Mouse (Mus musculus): ENCODE data around the gene Myo15. TPM values are rescaled to one million over a fixed set of nuclear protein-coding genes. Genes with fewer than 3 reads are reported as not detected.
A peak's percentile ranks its signal among the peaks of the same experiment; 100 is the strongest.
"Not testable (repeated sequence)": the region's sequence is repeated elsewhere in the genome, so short reads cannot be mapped to it uniquely, and the experiment has no call there.

Gene Myo15
- 0.23 and 0.26 TPM in 2 replicates for polyA plus RNA-seq (2015; fragmentation: Nextera tagmentation; extraction: Ambion mirVana)

DNA sequence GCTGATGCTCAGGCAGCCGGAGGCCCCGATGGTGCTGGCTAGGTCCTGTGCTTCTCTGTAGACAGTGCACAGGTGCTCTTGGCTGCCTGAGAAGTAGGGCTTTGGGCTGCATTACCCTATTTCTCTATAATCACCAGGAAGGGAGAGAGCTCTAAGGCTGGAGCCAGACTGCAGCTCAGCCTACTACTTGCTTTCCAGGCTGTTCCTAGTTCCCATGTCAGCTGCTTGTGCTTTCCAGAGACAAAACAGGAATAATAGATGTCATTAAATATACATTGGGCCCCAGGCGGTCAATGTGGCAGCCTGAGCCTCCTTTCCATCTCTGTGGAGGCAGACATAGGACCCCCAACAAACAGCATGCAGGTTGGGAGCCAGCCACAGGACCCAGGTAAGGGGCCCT, at the start of gene Myo15:
Myo15 (plus strand) TSS at position 301 of the 400 bp plus-strand sequence.
- no peak for ATAC-seq (replicated peaks; ENCODE audit: low FRiP score)
- H3K4me2 ChIP-seq: no peak within 1 kb of the TSS
- H3K36me3 ChIP-seq: peaks cover 65% of the 10 kb centered on the region
- H3K9ac ChIP-seq: no peak within 1 kb of the TSS
- no peaks in the 10 kb centered on the region for H3K4me1 ChIP-seq
- no peaks in the 10 kb centered on the region for H3K9me3 ChIP-seq (replicated peaks)
- H3K27me3 ChIP-seq: no peaks in the 10 kb centered on the region
- no peak within 1 kb of the TSS for H3K4me3 ChIP-seq (replicated peaks)
- 91% methylated on average over 3 of the region's 3 CpGs for WGBS
- no peak within 1 kb of the TSS for H3K27ac ChIP-seq

DNA sequence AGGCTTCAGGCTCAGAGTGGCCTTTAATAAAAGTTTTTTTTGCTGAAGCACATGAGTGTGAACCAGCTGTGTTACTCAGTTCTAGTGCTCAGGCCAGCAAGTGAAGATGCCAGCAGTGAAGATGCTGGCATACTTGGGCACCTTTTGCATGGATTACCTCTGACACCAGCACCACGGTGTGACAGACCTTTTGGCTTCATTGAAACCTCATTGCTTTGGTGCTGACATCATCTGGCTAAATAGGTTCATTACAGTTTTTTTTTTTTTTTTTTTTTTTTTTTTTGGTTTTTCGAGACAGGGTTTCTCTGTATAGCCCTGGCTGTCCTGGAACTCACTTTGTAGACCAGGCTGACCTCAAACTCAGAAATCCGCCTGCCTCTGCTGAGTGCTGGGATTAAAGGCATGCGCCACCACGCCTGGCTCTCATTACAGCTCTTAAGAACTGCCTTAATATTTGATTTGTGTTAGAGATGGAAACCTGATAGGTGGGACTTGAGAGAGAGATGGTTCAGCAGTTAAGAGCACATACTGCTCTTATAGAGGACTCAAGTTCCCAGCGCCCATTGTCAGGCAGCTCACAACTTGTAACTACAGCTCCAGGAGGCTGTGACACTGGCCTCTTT, 47.0 kb upstream of the Myo15 start:
- no peak for ATAC-seq (replicated peaks; ENCODE audit: low FRiP score)
- H3K36me3 ChIP-seq: peaks cover 16% of the 10 kb centered on the region

DNA sequence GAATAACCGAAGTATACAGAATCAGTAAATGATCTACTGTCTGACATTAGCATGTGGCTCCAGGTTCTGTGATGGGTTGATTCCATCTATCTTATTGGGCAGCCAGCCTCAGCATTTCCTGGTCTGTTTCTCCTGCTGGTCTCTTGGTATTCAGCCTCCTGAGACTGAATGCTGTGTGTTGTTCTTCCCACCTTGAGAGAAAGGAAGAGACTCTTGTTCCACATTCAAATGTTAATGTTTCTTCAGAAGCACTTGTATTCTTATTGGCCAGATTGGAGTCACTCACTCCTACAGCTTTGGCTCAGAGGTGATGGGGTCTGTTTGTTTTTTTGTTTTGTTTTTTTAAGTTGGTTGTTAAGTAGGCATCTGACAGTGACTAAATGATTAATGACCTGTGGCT, 46.1 kb upstream of the Myo15 start:
- no peak overlapping the region for H3K9ac ChIP-seq
- H3K4me2 ChIP-seq: no peak overlapping the region
- WGBS: 55% methylated on average over 1 of the region's 1 CpGs
- H3K4me1 ChIP-seq: peaks cover 18% of the 10 kb centered on the region
- H3K27ac ChIP-seq: no peak overlapping the region
- ATAC-seq (replicated peaks; ENCODE audit: low FRiP score): no peak
- H3K27me3 ChIP-seq: no peaks in the 10 kb centered on the region
- H3K36me3 ChIP-seq: peaks cover 24% of the 10 kb centered on the region
- no peaks in the 10 kb centered on the region for H3K9me3 ChIP-seq (replicated peaks)
- no peak overlapping the region for H3K4me3 ChIP-seq (replicated peaks)

More for the DNA sequence above, 47.0 kb upstream of the Myo15 start:
- no peak overlapping the region for H3K9ac ChIP-seq
- H3K4me2 ChIP-seq: no peak overlapping the region
- H3K4me3 ChIP-seq (replicated peaks): no peak overlapping the region
- H3K27me3 ChIP-seq: no peaks in the 10 kb centered on the region
- H3K9me3 ChIP-seq (replicated peaks): no peaks in the 10 kb centered on the region
- peaks cover 18% of the 10 kb centered on the region for H3K4me1 ChIP-seq
- 62% methylated on average over 6 of the region's 6 CpGs for WGBS
- H3K27ac ChIP-seq: no peak overlapping the region

DNA sequence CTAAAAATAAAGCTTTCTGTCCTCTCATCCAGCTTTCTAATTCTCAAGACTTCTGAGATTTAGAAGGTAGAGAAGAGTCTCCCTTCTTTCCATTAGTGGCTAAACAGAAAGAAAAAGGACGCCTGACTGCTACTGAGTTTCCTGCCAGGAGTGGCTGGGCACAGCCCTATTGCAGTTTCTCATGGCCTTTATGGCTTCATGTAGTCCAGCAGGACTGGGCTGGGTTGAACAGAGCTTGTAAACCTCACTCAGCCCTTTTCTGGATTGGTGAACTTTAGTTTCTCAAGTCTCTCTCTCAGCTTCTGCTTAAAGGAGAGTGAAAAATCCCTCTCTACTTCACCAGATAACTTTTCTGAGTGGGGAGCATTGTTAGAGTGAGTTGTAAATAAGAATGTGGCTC, 42.7 kb upstream of the Myo15 start:
- ATAC-seq (replicated peaks; ENCODE audit: low FRiP score): no peak
- Histone ChIP-seq H3K9me3 (replicated peaks) (no peaks in the 10 kb centered on the region), H3K4me2 (no peak overlapping the region), H3K36me3 (peaks cover 50% of the 10 kb centered on the region), H3K9ac (no peak overlapping the region), H3K4me3 (replicated peaks) (no peak overlapping the region), H3K27me3 (no peaks in the 10 kb centered on the region), H3K4me1 (0 out of 2 replicates have a peak, but pooled peaks cover 2% of the 10 kb centered on the region), H3K27ac (no peak overlapping the region)
- 71% methylated on average over 1 of the region's 1 CpGs for WGBS

DNA sequence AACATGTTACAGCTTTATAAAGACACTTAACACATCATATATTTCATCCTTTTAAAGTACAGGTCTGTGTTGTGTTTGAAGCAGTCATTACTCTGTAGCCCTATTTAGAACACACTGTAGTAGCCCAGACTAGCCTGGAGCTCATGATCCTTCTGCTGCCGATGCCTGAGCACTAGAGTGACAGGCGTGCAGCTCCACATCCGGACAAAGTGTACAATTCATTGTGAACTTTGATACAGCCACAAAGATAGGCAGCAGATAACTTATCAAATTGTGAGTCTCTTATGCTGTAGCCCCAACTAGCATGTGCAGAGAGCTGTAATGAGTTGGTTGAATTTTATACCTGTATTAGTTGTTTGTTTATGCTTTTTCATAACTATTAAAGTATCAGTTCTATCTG, 41.5 kb upstream of the Myo15 start:
- Histone ChIP-seq H3K9me3 (replicated peaks) (no peaks in the 10 kb centered on the region), H3K36me3 (peaks cover 62% of the 10 kb centered on the region), H3K9ac (no peak overlapping the region), H3K4me2 (no peak overlapping the region), H3K4me3 (replicated peaks) (no peak overlapping the region), H3K4me1 (no peaks in the 10 kb centered on the region), H3K27ac (no peak overlapping the region), H3K27me3 (no peaks in the 10 kb centered on the region)
- 95% methylated on average over 3 of the region's 3 CpGs for WGBS
- ATAC-seq (replicated peaks; ENCODE audit: low FRiP score): no peak

DNA sequence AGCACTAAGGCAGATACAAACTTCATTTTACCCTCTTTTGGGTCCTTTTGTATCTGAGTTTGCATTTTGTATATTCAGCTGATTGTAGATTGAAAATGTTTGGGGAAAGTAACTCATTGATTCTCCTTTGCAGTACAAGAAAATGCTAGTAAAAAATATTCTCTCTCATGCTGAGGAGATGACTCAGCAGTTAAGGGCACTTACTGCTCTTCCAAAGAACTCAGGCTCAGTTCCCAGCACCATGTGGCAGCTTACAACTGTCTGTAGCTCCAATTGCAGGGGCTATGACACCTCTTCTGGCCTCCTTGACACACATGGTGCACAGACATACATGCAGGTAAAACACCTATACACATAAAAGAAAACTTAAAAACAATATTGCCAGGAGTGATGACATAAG, 35.6 kb upstream of the Myo15 start:
- no peaks in the 10 kb centered on the region for H3K9me3 ChIP-seq (replicated peaks)
- ATAC-seq (replicated peaks; ENCODE audit: low FRiP score): no peak
- peaks cover 90% of the 10 kb centered on the region for H3K36me3 ChIP-seq

DNA sequence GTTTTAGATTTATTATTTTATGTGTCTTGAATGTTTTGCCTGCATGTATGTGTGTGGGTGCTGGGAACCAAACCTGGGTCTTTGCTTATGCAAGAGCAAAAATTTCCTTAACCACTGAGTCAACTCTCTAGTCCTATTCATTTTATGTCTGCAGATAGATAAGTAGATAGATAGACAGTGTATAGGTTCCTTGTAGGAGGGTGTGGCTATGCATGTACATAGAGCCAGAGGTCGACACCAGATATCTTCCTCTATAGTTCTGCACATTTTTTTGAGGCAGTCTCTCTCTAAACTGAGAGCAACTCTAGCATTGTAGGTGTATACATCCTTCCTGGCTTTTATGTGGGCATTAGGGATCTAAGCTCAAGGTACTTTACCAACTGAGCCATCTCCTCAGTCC, 34.0 kb upstream of the Myo15 start:
- ATAC-seq (replicated peaks; ENCODE audit: low FRiP score): no peak
- no peak overlapping the region for H3K27ac ChIP-seq
- 97% methylated on average over 1 of the region's 1 CpGs for WGBS
- H3K4me3 ChIP-seq (replicated peaks): no peak overlapping the region
- no peaks in the 10 kb centered on the region for H3K9me3 ChIP-seq (replicated peaks)
- H3K27me3 ChIP-seq: no peaks in the 10 kb centered on the region
- peaks cover 86% of the 10 kb centered on the region for H3K36me3 ChIP-seq
- no peaks in the 10 kb centered on the region for H3K4me1 ChIP-seq
- no peak overlapping the region for H3K4me2 ChIP-seq
- no peak overlapping the region for H3K9ac ChIP-seq

More for the DNA sequence above, 35.6 kb upstream of the Myo15 start:
- no peak overlapping the region for H3K9ac ChIP-seq
- no peak overlapping the region for H3K4me3 ChIP-seq (replicated peaks)
- no peak overlapping the region for H3K4me2 ChIP-seq
- H3K27ac ChIP-seq: no peak overlapping the region
- no peaks in the 10 kb centered on the region for H3K27me3 ChIP-seq
- H3K4me1 ChIP-seq: no peaks in the 10 kb centered on the region

DNA sequence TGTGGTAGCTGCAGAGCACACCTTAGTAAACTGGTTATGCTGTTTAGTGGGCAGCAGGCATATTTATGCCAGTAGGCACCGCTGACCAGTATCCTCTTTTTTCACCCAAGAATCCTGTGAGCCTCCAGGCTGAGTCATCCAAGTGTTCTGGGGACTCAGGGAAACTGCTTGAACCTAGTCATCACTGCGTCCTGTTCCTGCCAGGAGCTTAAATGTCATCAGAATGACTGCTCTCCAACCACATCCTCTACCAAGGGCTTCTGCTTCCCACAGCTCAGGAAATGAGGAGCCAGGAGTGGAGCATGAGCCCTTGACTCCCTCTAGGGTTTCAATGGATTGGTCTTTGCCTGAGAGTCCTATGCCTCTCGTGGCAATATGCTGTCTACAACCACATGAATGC, 32.5 kb upstream of the Myo15 start:
- H3K36me3 ChIP-seq: peaks cover 87% of the 10 kb centered on the region

DNA sequence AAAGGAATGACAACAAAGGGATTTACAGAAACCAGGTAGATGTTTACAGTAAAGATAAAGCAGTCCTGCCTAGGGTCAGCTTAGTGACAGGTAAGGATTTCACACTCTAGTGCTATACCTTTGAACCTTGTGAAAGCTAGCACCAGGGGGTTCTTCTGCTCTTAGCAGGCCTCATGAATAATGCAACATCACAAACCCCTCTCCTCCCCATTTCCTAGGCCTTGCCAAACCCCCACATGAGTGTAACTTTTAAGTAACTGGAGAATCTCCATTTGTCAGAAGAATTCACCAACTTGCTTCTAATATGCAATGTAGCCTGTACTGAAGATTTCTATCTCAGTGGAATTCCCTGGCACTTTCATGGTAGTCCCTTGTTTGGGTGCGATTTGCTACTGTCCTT, 29.5 kb upstream of the Myo15 start:
- not testable (repeated sequence) for H3K4me2 ChIP-seq; H3K4me1 ChIP-seq; ATAC-seq (replicated peaks; ENCODE audit: low FRiP score); H3K4me3 ChIP-seq (replicated peaks); H3K9ac ChIP-seq; H3K27me3 ChIP-seq; H3K27ac ChIP-seq; H3K9me3 ChIP-seq (replicated peaks)
- 21% methylated on average over 1 of the region's 1 CpGs for WGBS
- H3K36me3 ChIP-seq: peaks cover 90% of the 10 kb centered on the region

More for the DNA sequence above, 32.5 kb upstream of the Myo15 start:
- Histone ChIP-seq H3K4me2 (no peak overlapping the region), H3K27me3 (no peaks in the 10 kb centered on the region), H3K27ac (no peak overlapping the region), H3K4me1 (no peaks in the 10 kb centered on the region), H3K9ac (no peak overlapping the region), H3K4me3 (replicated peaks) (no peak overlapping the region), H3K9me3 (replicated peaks) (no peaks in the 10 kb centered on the region)
- WGBS: 85% methylated on average over 3 of the region's 3 CpGs
- no peak for ATAC-seq (replicated peaks; ENCODE audit: low FRiP score)

DNA sequence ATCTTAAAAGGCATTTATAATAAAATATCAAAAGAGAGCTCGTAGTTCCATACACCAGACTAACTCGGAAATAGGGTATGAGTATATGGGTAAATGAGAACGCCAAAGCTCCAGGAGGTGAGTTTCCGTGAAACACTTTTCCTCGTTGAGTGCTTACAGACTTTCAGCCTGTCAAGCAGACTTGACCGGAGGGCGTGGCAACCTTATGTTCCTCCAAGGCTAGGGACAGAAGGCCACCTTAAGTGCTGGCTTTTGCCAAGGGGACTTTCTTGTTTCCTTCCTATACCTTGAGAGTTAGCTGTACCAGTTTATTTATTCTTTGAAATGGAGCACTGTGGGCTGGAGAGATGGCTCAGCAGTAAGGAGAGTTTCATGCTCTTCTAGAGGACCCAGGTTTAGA, 29.0 kb upstream of the Myo15 start:
- WGBS: 41% methylated on average over 7 of the region's 7 CpGs
- Histone ChIP-seq H3K36me3 (peaks cover 86% of the 10 kb centered on the region), H3K9me3 (replicated peaks) (no peaks in the 10 kb centered on the region), H3K4me2 (no peak overlapping the region), H3K27me3 (no peaks in the 10 kb centered on the region), H3K27ac (0 out of 2 replicates have a peak overlapping the region, but pooled peaks have one; percentile 13), H3K4me1 (no peaks in the 10 kb centered on the region), H3K9ac (no peak overlapping the region), H3K4me3 (replicated peaks) (no peak overlapping the region)
- no peak for ATAC-seq (replicated peaks; ENCODE audit: low FRiP score)

DNA sequence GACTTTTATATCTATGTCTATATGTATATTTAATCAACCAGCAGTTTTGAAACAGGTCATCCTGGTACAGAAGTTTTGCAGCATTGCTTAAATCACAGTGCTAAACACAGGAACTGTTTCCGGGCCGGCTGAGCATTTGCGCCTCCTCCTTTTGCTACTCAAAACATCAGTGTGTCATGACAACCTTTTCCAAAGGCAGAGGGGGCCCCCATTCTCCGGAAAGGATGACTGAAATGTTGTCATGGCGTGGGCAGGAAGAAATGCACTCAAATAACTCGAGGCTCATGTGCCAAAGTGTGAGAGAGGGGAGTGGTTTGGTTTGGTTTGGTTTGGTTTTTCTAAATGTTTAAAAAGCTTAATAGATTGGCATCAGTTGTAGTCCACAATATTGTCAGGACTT, 26.2 kb upstream of the Myo15 start:
- H3K9me3 ChIP-seq (replicated peaks): no peaks in the 10 kb centered on the region
- H3K27ac ChIP-seq: no peak overlapping the region
- H3K4me1 ChIP-seq: no peaks in the 10 kb centered on the region
- no peak for ATAC-seq (replicated peaks; ENCODE audit: low FRiP score)
- no peak overlapping the region for H3K9ac ChIP-seq
- WGBS: 88% methylated on average over 6 of the region's 6 CpGs
- no peaks in the 10 kb centered on the region for H3K27me3 ChIP-seq
- H3K4me3 ChIP-seq (replicated peaks): no peak overlapping the region
- H3K36me3 ChIP-seq: peaks cover 63% of the 10 kb centered on the region
- H3K4me2 ChIP-seq: no peak overlapping the region

DNA sequence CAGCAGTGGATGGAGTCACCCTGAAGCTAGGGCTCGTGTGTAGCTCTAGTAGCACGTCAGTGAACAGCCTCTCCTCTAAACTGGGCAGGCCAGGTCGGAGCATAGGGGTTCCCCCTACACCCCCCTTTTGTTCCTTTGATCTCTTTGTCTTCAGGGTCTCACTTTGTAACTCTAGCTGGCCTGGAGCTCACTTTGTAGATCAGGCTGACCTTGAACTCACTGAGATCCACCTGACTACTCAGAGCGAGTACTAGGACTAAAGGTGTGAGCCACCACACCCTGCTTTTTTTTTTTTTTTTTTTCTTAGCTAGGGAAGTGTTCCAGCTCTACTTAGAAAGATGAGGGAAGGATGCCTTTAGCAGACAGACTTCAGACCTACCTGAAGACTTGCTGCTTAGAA, 25.1 kb upstream of the Myo15 start:
- Histone ChIP-seq H3K27ac (no peak overlapping the region), H3K4me2 (no peak overlapping the region), H3K9ac (no peak overlapping the region), H3K27me3 (no peaks in the 10 kb centered on the region), H3K4me3 (replicated peaks) (no peak overlapping the region), H3K9me3 (replicated peaks) (no peaks in the 10 kb centered on the region), H3K36me3 (peaks cover 52% of the 10 kb centered on the region), H3K4me1 (no peaks in the 10 kb centered on the region)
- no peak for ATAC-seq (replicated peaks; ENCODE audit: low FRiP score)
- WGBS: 86% methylated on average over 4 of the region's 4 CpGs
